Mouse (Mus musculus): Measurements from ENCODE around the gene Gm44965.

- TF ChIP-seq EP300 (IDR thresholded peaks at IDR 0.05) (no peak), CTCF (IDR thresholded peaks at IDR 0.05) (no peak)
These were observed 12.5 kb upstream of the Gm44965 start for GRCm38 (mm10) chr6:48581257-48581656.

Measured in lung, postnatal 0 days (tissue).